Mouse (Mus musculus) layer of hippocampus, adult 18-20 months (tissue): ENCODE measurements around the gene Brinp2. TPM values are rescaled to one million over a fixed set of nuclear protein-coding genes. Genes with fewer than 3 reads are reported as not detected.

Experiments
- DNase-seq, 2 experiments: peaks; one replicate each; pipeline ENCODE4 v3.0.0; 2022; ENCODE audit warnings: low spot score in 2 of 2
- long read RNA-seq: library from polyadenylated mRNA; stranded (forward); transcript quantifications from one replicate; pipeline ENCODE4 v2.0.0, GENCODE M21; 2021
- total RNA-seq, 2 experiments: library from RNA; stranded (reverse); gene quantifications; 2 replicates each; pipeline ENCODE4 v1.2.3; 2021

Brinp2 gene
- 10 to 100 TPM; 75.0 to 75.9 TPM for total RNA-seq
- long read RNA-seq, full-length matches to known transcripts, result 119 of 151 reads
- long read RNA-seq, partial matches to known transcripts, result 9 of 151 reads
- long read RNA-seq, other reads (novel, unspliced or antisense), result 23 of 151 reads

- DNase-seq, result peak; percentile 92 to 97
Observed at GRCm38 (mm10) chr1:158356051-158356461, at the start of gene Brinp2. Gene Brinp2, minus strand, starts transcription at chr1:158356326.

GRCm38 (mm10) chr1:158400898-158401297 lies 44.8 kb upstream of the Brinp2 start:
- DNase-seq, result no peak

GRCm38 (mm10) chr1:158397058-158397457 lies 40.9 kb upstream of the Brinp2 start:
- DNase-seq, result no peak

- DNase-seq, result no peak
Observed at GRCm38 (mm10) chr1:158390693-158391092, 34.6 kb upstream of the Brinp2 start.

- no peak for DNase-seq
Observed at GRCm38 (mm10) chr1:158388995-158389394, 32.9 kb upstream of the Brinp2 start.

- DNase-seq, result no peak
Observed at GRCm38 (mm10) chr1:158386781-158387180, 30.7 kb upstream of the Brinp2 start.

- no peak for DNase-seq
Observed at GRCm38 (mm10) chr1:158385311-158385710, 29.2 kb upstream of the Brinp2 start.

GRCm38 (mm10) chr1:158383210-158383609 lies 27.1 kb upstream of the Brinp2 start:
- no peak for DNase-seq

GRCm38 (mm10) chr1:158382277-158382676 lies 26.2 kb upstream of the Brinp2 start:
- DNase-seq, result no peak

GRCm38 (mm10) chr1:158364461-158364860 lies 8.3 kb upstream of the Brinp2 start:
- DNase-seq, result no peak

- DNase-seq, result no peak
Observed at GRCm38 (mm10) chr1:158362292-158363101, 6.4 kb upstream of the Brinp2 start.

GRCm38 (mm10) chr1:158361964-158362291 lies 5.8 kb upstream of the Brinp2 start, which contains the start of gene Astn1:
Gene Astn1, plus strand, starts transcription at chr1:158362273.
- no peak for DNase-seq

GRCm38 (mm10) chr1:158355177-158356050 lies 712 bp downstream of the Brinp2 start:
- DNase-seq, result peak; percentile 45 to 64

GRCm38 (mm10) chr1:158353656-158354371 lies 2.3 kb downstream of the Brinp2 start:
- no peak for DNase-seq

GRCm38 (mm10) chr1:158343243-158343714 lies 12.8 kb downstream of the Brinp2 start:
- peak in 1 of 2 experiments; percentile 39 for DNase-seq

GRCm38 (mm10) chr1:158328839-158329238 lies 27.3 kb downstream of the Brinp2 start:
- no peak for DNase-seq

GRCm38 (mm10) chr1:158328126-158328525 lies 28.0 kb downstream of the Brinp2 start:
- peak; percentile 71 to 79 for DNase-seq

GRCm38 (mm10) chr1:158323325-158323724 lies 32.8 kb downstream of the Brinp2 start:
- peak in 1 of 2 experiments; percentile 34 for DNase-seq

- peak; percentile 25 to 32 for DNase-seq
Observed at GRCm38 (mm10) chr1:158310426-158311156, 45.5 kb downstream of the Brinp2 start.

GRCm38 (mm10) chr1:158297042-158297441 lies 59.1 kb downstream of the Brinp2 start:
- DNase-seq, result no peak
